In the genomic region with DNA sequence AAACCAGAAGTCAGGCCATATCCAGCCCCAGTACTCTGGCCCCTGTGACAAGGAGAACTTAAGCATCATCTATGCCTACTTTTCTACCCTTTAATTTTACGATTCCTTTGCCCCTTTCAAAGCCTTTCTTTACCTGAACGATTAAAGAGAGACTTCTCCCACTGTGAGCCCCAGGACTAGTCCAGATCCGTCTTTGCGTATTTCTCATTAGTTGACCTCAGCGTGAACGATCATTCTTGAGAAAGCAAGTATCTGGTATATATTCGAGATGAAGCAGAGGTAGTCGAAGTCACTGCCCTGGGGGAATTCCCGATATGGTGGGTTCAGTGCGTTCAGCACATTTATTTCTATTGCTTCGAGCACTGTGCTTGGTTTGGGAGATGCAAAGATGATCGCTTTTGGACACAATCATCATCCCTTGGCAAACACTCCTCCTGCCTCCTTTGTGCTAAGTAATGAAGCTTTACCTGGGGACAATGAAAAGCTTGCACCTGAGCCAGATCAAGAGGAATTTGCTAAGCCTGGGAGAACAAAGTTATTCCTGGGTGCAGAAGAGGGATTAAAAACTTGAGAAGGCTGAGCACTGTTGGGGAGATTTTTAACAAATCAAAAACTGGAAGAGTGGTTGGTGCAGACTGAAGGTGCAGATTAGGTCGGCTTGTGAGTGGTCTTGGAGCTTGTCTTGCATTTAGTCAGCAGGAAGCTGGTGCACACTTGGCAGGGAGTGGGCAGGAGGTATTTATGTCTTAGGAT, we compare ENCODE assay signal across 8 mouse cellular contexts. TPM values are rescaled to one million over a fixed set of nuclear protein-coding genes. Genes with fewer than 3 reads are reported as not detected.
DNase-seq lines count a peak whose midpoint lies in the region; ATAC-seq and TF ChIP-seq lines count a peak whose summit lies in the region.

No protein-coding gene starts in this region.

- TF ChIP-seq POLR2A in bone marrow, adult 2 months (IDR thresholded peaks at IDR 0.05; ENCODE audit: borderline replicate concordance, control insufficient read depth, low read depth, low read length) = no peak

- H3K9ac ChIP-seq in kidney, postnatal 0 days (ENCODE audit: low read depth, low read length) = peak overlapping the region; percentile 93
- peak overlapping the region; percentile 79 for H3K9ac ChIP-seq in hindbrain, embryonic 16.5 days (ENCODE audit: low read depth, low read length)

- no peaks in the 10 kb centered on the region for H3K27me3 ChIP-seq in kidney, postnatal 0 days (ENCODE audit: insufficient read depth, low read length)
- no peaks in the 10 kb centered on the region for H3K27me3 ChIP-seq in hindbrain, embryonic 16.5 days (replicated peaks; ENCODE audit: control insufficient read depth, insufficient read depth, low read length)

- peak overlapping the region; percentile 93 for H3K27ac ChIP-seq in kidney, postnatal 0 days
- peak overlapping the region; percentile 98; the same call in 1 of the 2 replicates for H3K27ac ChIP-seq in bone marrow, adult 2 months (ENCODE audit: control insufficient read depth, insufficient read depth, low read depth, low read length, poor library complexity)
- H3K27ac ChIP-seq in hindbrain, embryonic 16.5 days (ENCODE audit: low read depth, low read length) = peak overlapping the region; percentile 95

- H3K4me3 ChIP-seq in kidney, postnatal 0 days (replicated peaks; ENCODE audit: low read depth, low read length) = peak overlapping the region; percentile 94
- peak overlapping the region; percentile 94 for H3K4me3 ChIP-seq in bone marrow, adult 2 months (replicated peaks; ENCODE audit: control insufficient read depth, low read depth, low read length)
- H3K4me3 ChIP-seq in hindbrain, embryonic 16.5 days (ENCODE audit: low read length) = peak overlapping the region; percentile 90

- H3K36me3 ChIP-seq in kidney, postnatal 0 days (ENCODE audit: insufficient read depth, low read length) = no peaks in the 10 kb centered on the region
- peaks cover 1% of the 10 kb centered on the region for H3K36me3 ChIP-seq in hindbrain, embryonic 16.5 days (ENCODE audit: control insufficient read depth, insufficient read depth, low read length)

- H3K4me2 ChIP-seq in kidney, postnatal 0 days (ENCODE audit: low read length) = peak overlapping the region; percentile 75
- peak overlapping the region; percentile 84 for H3K4me2 ChIP-seq in hindbrain, embryonic 16.5 days (ENCODE audit: low read length)

- 0 out of 2 replicates have a peak, but pooled peaks cover 14% of the 10 kb centered on the region for H3K4me1 ChIP-seq in kidney, postnatal 0 days (replicated peaks; ENCODE audit: insufficient read depth, low read length)
- peaks cover 7% of the 10 kb centered on the region; the same call in 1 of the 2 replicates for H3K4me1 ChIP-seq in bone marrow, adult 2 months (ENCODE audit: control insufficient read depth, insufficient read depth, low read length)
- H3K4me1 ChIP-seq in hindbrain, embryonic 16.5 days (ENCODE audit: control insufficient read depth, insufficient read depth, low read depth, low read length) = peaks cover 18% of the 10 kb centered on the region

- ATAC-seq in kidney, postnatal 0 days (replicated peaks; ENCODE audit: low FRiP score, low read depth) = no peak
- ATAC-seq in hindbrain, embryonic 16.5 days = no peak

- no peaks in the 10 kb centered on the region for H3K9me3 ChIP-seq in kidney, postnatal 0 days (replicated peaks; ENCODE audit: low read length)
- no peaks in the 10 kb centered on the region for H3K9me3 ChIP-seq in hindbrain, embryonic 16.5 days (ENCODE audit: control insufficient read depth, low read length)

- no peak for DNase-seq in kidney, postnatal 0 days (ENCODE audit: low spot score)
- no peak for DNase-seq in kidney, postnatal 36 days
- peak; percentile 46 for DNase-seq in naive thymus-derived CD4-positive, alpha-beta T cell, adult 2 months (ENCODE audit: low read depth)
- DNase-seq in right cerebral cortex, postnatal 4 days = no peak
- no peak for DNase-seq in cerebellum, postnatal 14 days
- DNase-seq in lung, adult 18-20 months = no peak

- TF ChIP-seq CTCF in kidney, postnatal 0 days (IDR thresholded peaks at IDR 0.05; ENCODE audit: low read depth) = no peak
- TF ChIP-seq CTCF in bone marrow, adult 2 months (IDR thresholded peaks at IDR 0.05; ENCODE audit: control insufficient read depth, insufficient read depth, low read length) = no peak

- 23% methylated on average over 13 of the region's 13 CpGs for WGBS in kidney, postnatal 0 days
- WGBS in bone marrow, adult 2 months = 5% methylated on average over 13 of the region's 13 CpGs
- 21% methylated on average over 13 of the region's 13 CpGs for WGBS in hindbrain, embryonic 16.5 days

RNA-seq across cellular contexts. Expression of gene Cpsf2, which starts 1.0 kb away (rescaled TPM):
- polyA plus RNA-seq in kidney, postnatal 0 days (2015; fragmentation: Nextera tagmentation; extraction: Ambion mirVana) = 21.7 and 23.9 TPM in 2 replicates
- polyA plus RNA-seq in bone marrow, adult 2 months (2011; ENCODE audit: insufficient read depth, insufficient read length, low replicate concordance, missing spikeins) = 14.4 and 19.7 TPM in 2 replicates
- 30.1 and 31.8 TPM in 2 replicates for polyA plus RNA-seq in hindbrain, embryonic 16.5 days (2015; fragmentation: Nextera tagmentation; extraction: Ambion mirVana)

RNA-seq across cellular contexts. Expression of gene Atxn3, which starts 18.8 kb away (rescaled TPM):
- 13.1 and 13.9 TPM in 2 replicates for polyA plus RNA-seq in kidney, postnatal 0 days (2015; fragmentation: Nextera tagmentation; extraction: Ambion mirVana)
- polyA plus RNA-seq in bone marrow, adult 2 months (2011; ENCODE audit: insufficient read depth, insufficient read length, low replicate concordance, missing spikeins) = 8.1 and 8.2 TPM in 2 replicates
- 9.0 and 9.7 TPM in 2 replicates for polyA plus RNA-seq in hindbrain, embryonic 16.5 days (2015; fragmentation: Nextera tagmentation; extraction: Ambion mirVana)
